Mouse (Mus musculus): Measurements from ENCODE around the gene Rps15. TPM values are rescaled to one million over a fixed set of nuclear protein-coding genes. Genes with fewer than 3 reads are reported as not detected.
A peak's percentile ranks its signal among the peaks of the same experiment; 100 is the strongest.

The Rps15 gene
- polyA plus RNA-seq, 1 experiment from 2014 or later, result 908 TPM

DNA sequence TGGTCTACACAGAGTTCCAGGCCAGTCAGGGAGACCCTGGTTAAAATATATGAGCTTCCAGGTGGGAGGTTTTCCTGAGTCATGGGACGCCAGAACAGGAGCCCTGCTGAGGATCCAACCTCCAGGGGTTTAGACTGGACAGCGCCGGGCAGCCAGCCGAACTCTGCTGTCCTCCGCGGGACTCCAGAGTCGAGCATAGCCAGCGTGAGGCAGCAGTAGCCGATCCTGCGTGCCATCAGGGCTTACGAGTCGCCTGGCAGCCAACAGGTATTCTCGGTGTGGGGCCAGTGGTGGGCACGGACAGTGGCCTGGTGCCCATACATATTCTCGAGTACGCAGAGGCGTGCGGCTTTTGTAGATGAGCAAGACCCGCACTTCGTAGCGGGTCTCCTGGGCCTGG is 48.8 kb downstream of the Rps15 start:
- H3K4me2 ChIP-seq (replicated peaks), result no peak overlapping the region
- H3K36me3 ChIP-seq, result no peaks in the 10 kb centered on the region
- H3K27me3 ChIP-seq, result peaks cover 71% of the 10 kb centered on the region
- ATAC-seq (ENCODE audit: low FRiP score, low read depth), result no peak
- 14% methylated on average over 21 of the region's 21 CpGs for WGBS
- H3K27ac ChIP-seq, result no peak overlapping the region
- H3K9me3 ChIP-seq, result no peaks in the 10 kb centered on the region
- H3K9ac ChIP-seq, result no peak overlapping the region
- no peak overlapping the region for H3K4me3 ChIP-seq
- H3K4me1 ChIP-seq, result peaks cover 35% of the 10 kb centered on the region

DNA sequence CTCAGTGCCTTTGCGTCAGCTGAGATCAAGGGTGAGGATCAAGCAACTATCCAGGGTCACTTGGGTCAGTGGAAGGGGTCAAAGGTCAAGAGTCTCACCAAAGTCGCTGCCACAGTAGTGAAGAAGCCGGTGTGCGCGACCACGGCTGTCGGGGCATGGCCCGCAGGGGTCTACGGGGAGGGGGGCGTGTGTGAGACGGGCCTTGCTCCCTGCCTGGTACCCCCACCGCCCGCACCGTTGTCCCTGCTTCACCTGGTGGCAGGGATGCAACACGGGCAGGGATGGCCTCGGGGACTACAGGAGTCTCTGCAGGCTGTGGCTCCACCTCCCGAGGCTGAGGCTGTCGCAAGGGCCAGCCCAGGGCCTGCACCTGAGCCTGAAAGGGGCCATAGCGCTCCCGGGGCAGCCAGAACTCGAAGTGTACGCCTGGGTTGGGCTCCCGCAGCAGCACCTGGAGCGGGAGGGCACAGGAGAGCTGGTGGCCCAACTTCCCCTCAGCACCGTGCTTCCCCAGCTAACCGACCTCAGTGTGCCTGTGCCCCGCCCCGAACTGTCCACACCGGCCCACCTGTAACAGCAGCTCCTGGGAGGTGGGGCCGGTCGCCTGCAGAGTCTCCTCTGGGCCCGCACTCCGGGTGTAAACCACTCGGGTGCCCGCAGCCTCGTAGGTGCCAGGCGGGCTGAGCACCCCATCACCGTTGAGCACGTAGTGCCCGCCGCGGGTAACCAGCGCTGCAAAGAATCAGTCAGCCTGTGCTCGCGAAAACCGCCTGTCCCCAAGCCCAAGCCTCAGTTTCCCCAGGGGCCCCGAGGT is 49.4 kb downstream of the Rps15 start:
- Histone ChIP-seq H3K36me3 (no peaks in the 10 kb centered on the region), H3K4me2 (replicated peaks) (peak overlapping the region; percentile 59), H3K9ac (no peak overlapping the region), H3K4me3 (peak overlapping the region; percentile 36), H3K27me3 (peaks cover 78% of the 10 kb centered on the region), H3K27ac (no peak overlapping the region), H3K9me3 (no peaks in the 10 kb centered on the region), H3K4me1 (peaks cover 35% of the 10 kb centered on the region)
- WGBS, result 2% methylated on average over 47 of the region's 47 CpGs
- ATAC-seq (ENCODE audit: low FRiP score, low read depth), result no peak

- H3K4me1 ChIP-seq, result peaks cover 35% of the 10 kb centered on the region
- H3K27me3 ChIP-seq, result peaks cover 84% of the 10 kb centered on the region
- no peaks in the 10 kb centered on the region for H3K36me3 ChIP-seq
- peak overlapping the region; percentile 59 for H3K4me2 ChIP-seq (replicated peaks)
- H3K9me3 ChIP-seq, result no peaks in the 10 kb centered on the region
- H3K27ac ChIP-seq, result no peak overlapping the region
- 1% methylated on average over 26 of the region's 26 CpGs for WGBS
- ATAC-seq (ENCODE audit: low FRiP score, low read depth), result no peak
- H3K9ac ChIP-seq, result peak overlapping the region; percentile 25; the same call in 1 of the 2 replicates
- H3K4me3 ChIP-seq, result peak overlapping the region; percentile 36
These were observed 50.1 kb downstream of the Rps15 start for GRCm38 (mm10) chr10:80342305-80342748.

GRCm38 (mm10) chr10:80342749-80343424 is 50.6 kb downstream of the Rps15 start:
- Histone ChIP-seq H3K4me1 (peaks cover 37% of the 10 kb centered on the region), H3K36me3 (no peaks in the 10 kb centered on the region), H3K27me3 (peaks cover 89% of the 10 kb centered on the region), H3K9ac (peak overlapping the region; percentile 25; the same call in 1 of the 2 replicates), H3K4me2 (replicated peaks) (peak overlapping the region; percentile 59), H3K27ac (no peak overlapping the region), H3K9me3 (no peaks in the 10 kb centered on the region), H3K4me3 (peak overlapping the region; percentile 36)
- ATAC-seq (ENCODE audit: low FRiP score, low read depth), result peak; percentile 70
- WGBS, result under 1% methylated on average over 29 of the region's 33 CpGs

DNA sequence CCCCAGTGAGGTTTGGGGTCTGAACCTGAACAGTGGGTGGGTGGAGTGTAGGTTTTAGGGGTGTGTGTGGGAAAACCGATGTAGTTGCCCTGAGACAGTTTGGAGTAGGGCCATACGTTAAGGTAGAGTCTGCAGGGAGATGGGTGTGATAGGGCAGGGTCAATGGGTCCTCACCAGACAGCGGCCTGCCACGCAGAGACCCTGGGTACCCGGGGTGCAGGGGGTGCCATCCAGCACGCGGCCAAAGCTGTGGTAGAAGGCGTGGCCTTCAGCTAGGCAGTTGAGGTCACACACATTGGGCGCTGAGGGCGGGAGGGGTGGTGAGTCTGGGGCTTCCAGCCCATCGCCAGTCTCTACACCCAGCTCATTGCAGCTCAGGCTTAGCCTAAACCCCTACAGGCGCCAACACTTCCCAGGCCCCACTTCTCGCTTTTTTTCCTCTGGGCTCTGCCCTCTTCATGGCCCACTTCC is 51.2 kb downstream of the Rps15 start:
- ATAC-seq (ENCODE audit: low FRiP score, low read depth), result peak; percentile 6; the same call in 1 of the 2 replicates
- H3K9ac ChIP-seq, result no peak overlapping the region
- no peaks in the 10 kb centered on the region for H3K36me3 ChIP-seq
- peak overlapping the region; percentile 36 for H3K4me3 ChIP-seq
- H3K27ac ChIP-seq, result no peak overlapping the region
- peaks cover 91% of the 10 kb centered on the region for H3K27me3 ChIP-seq
- no peaks in the 10 kb centered on the region for H3K9me3 ChIP-seq
- H3K4me1 ChIP-seq, result peaks cover 43% of the 10 kb centered on the region
- 31% methylated on average over 13 of the region's 13 CpGs for WGBS
- H3K4me2 ChIP-seq (replicated peaks), result peak overlapping the region; percentile 59

Small RNA genes within 50 kb of the gene (microRNA-seq; reads per million reads assigned to microRNA genes)
- not detected for gene Mir6911

Other genes with a start within 250 kb of the Rps15 start
- 462 and 477 TPM in 2 replicates for gene Gpx4, start 245.3 kb upstream of the Rps15 start, polyA plus RNA-seq (2015; fragmentation: Nextera tagmentation; extraction: Ambion mirVana)
- 13.5 and 15.2 TPM in 2 replicates for gene Sbno2, start 186.9 kb upstream of the Rps15 start, polyA plus RNA-seq (2015; fragmentation: Nextera tagmentation; extraction: Ambion mirVana)
- 17.1 and 17.4 TPM in 2 replicates for gene Stk11, start 176.7 kb upstream of the Rps15 start, polyA plus RNA-seq (2015; fragmentation: Nextera tagmentation; extraction: Ambion mirVana)
- gene Atp5d, start 153.8 kb upstream of the Rps15 start, polyA plus RNA-seq (2015; fragmentation: Nextera tagmentation; extraction: Ambion mirVana), result 456 and 475 TPM in 2 replicates
- gene Cbarp, start 151.6 kb upstream of the Rps15 start, polyA plus RNA-seq (2015; fragmentation: Nextera tagmentation; extraction: Ambion mirVana), result 7.4 and 8.1 TPM in 2 replicates
- gene Midn, start 144.2 kb upstream of the Rps15 start, polyA plus RNA-seq (2015; fragmentation: Nextera tagmentation; extraction: Ambion mirVana), result 22.9 and 23.2 TPM in 2 replicates
- gene Cirbp, start 126.5 kb upstream of the Rps15 start, polyA plus RNA-seq (2015; fragmentation: Nextera tagmentation; extraction: Ambion mirVana), result 149 and 194 TPM in 2 replicates
- 9.7 and 11.0 TPM in 2 replicates for gene 1600002K03Rik, start 119.5 kb upstream of the Rps15 start, polyA plus RNA-seq (2015; fragmentation: Nextera tagmentation; extraction: Ambion mirVana)
- 39.5 and 40.4 TPM in 2 replicates for gene Efna2, start 113.0 kb upstream of the Rps15 start, polyA plus RNA-seq (2015; fragmentation: Nextera tagmentation; extraction: Ambion mirVana)
- gene Mum1, start 66.0 kb upstream of the Rps15 start, polyA plus RNA-seq (2015; fragmentation: Nextera tagmentation; extraction: Ambion mirVana), result 94.7 and 96.9 TPM in 2 replicates
- gene Ndufs7, start 43.3 kb upstream of the Rps15 start, polyA plus RNA-seq (2015; fragmentation: Nextera tagmentation; extraction: Ambion mirVana), result 298 and 306 TPM in 2 replicates
- 57.1 and 58.4 TPM in 2 replicates for gene Gamt, start 31.4 kb upstream of the Rps15 start, polyA plus RNA-seq (2015; fragmentation: Nextera tagmentation; extraction: Ambion mirVana)
- gene Dazap1, start 31.0 kb upstream of the Rps15 start, polyA plus RNA-seq (2015; fragmentation: Nextera tagmentation; extraction: Ambion mirVana), result 64.9 and 67.9 TPM in 2 replicates
- 3.3 and 3.8 TPM in 2 replicates for gene Apc2, start 3.5 kb downstream of the Rps15 start, polyA plus RNA-seq (2015; fragmentation: Nextera tagmentation; extraction: Ambion mirVana)
- 50.7 and 51.2 TPM in 2 replicates for gene 2310011J03Rik, start 28.1 kb downstream of the Rps15 start, polyA plus RNA-seq (2015; fragmentation: Nextera tagmentation; extraction: Ambion mirVana)
- 4.8 and 6.5 TPM in 2 replicates for gene Pcsk4, start 37.0 kb downstream of the Rps15 start, polyA plus RNA-seq (2015; fragmentation: Nextera tagmentation; extraction: Ambion mirVana)
- gene Reep6, start 37.5 kb downstream of the Rps15 start, polyA plus RNA-seq (2015; fragmentation: Nextera tagmentation; extraction: Ambion mirVana), result 6.1 and 6.3 TPM in 2 replicates
- gene Adamtsl5, start 56.0 kb downstream of the Rps15 start, polyA plus RNA-seq (2015; fragmentation: Nextera tagmentation; extraction: Ambion mirVana), result 2.0 and 2.4 TPM in 2 replicates
- 1.2 and 2.2 TPM in 2 replicates for gene Plk5, start 64.0 kb downstream of the Rps15 start, polyA plus RNA-seq (2015; fragmentation: Nextera tagmentation; extraction: Ambion mirVana)
- 9.2 and 9.5 TPM in 2 replicates for gene Mex3d, start 95.2 kb downstream of the Rps15 start, polyA plus RNA-seq (2015; fragmentation: Nextera tagmentation; extraction: Ambion mirVana)
- gene Mbd3, start 107.1 kb downstream of the Rps15 start, polyA plus RNA-seq (2015; fragmentation: Nextera tagmentation; extraction: Ambion mirVana), result 276 and 288 TPM in 2 replicates
- 443 and 459 TPM in 2 replicates for gene Uqcr11, start 114.4 kb downstream of the Rps15 start, polyA plus RNA-seq (2015; fragmentation: Nextera tagmentation; extraction: Ambion mirVana)
- gene Tcf3, start 141.2 kb downstream of the Rps15 start, polyA plus RNA-seq (2015; fragmentation: Nextera tagmentation; extraction: Ambion mirVana), result 153 and 157 TPM in 2 replicates
- gene Onecut3, start 202.4 kb downstream of the Rps15 start, polyA plus RNA-seq (2015; fragmentation: Nextera tagmentation; extraction: Ambion mirVana), result not detected in 2 replicates
- gene Atp8b3, start 246.7 kb downstream of the Rps15 start, polyA plus RNA-seq (2015; fragmentation: Nextera tagmentation; extraction: Ambion mirVana), result 0.29 and 0.33 TPM in 2 replicates